In the genomic region with DNA sequence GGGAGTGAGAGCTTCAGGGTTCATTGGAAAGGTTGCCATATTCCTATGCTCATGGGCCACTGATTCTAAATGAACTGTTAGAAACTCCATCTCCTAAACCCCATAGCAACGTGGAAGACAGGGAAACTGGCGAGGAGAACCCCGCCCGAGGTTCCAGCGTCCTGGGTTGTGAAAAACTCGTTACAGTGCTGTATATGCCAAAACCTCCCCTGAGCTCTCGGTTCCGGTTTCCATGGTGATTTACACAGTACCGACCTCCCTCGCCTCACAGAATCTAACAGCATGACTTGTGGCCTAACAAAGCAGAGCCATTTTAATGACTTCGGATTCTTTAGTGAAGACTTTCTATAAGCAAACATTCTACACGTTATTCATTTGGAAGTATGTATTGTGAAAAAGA, we compare ENCODE assay signal across 12 mouse cellular contexts.
DNase-seq lines count a peak whose midpoint lies in the region; ATAC-seq and TF ChIP-seq lines count a peak whose summit lies in the region.
"Had no signal": no experiment of that assay in that cellular context is flagged by ENCODE, and none has a peak within 500 bp of the region (broad histone marks: within the 10 kb centered on the region; RNA-seq: fewer than 3 reads in every experiment).

No protein-coding gene starts in this region.

- H3K27ac ChIP-seq in forebrain, embryonic 16.5 days (ENCODE audit: low read length), result no peak overlapping the region
- 0 out of 2 replicates have a peak overlapping the region, but pooled peaks have one; percentile 8 for H3K27ac ChIP-seq in midbrain, embryonic 15.5 days
- no peak overlapping the region for H3K27ac ChIP-seq in intestine, postnatal 0 days (ENCODE audit: low read depth, low read length)
- H3K27ac ChIP-seq: liver, embryonic 15.5 days had no signal

- H3K9me3 ChIP-seq in forebrain, embryonic 16.5 days (ENCODE audit: control insufficient read depth, low read length), result no peaks in the 10 kb centered on the region
- H3K9me3 ChIP-seq in midbrain, embryonic 15.5 days, result no peaks in the 10 kb centered on the region
- no peaks in the 10 kb centered on the region for H3K9me3 ChIP-seq in intestine, postnatal 0 days (ENCODE audit: control insufficient read depth)
- H3K9me3 ChIP-seq: liver, embryonic 15.5 days had no signal

- WGBS in forebrain, embryonic 16.5 days, result 8% methylated on average over 12 of the region's 12 CpGs
- 14% methylated on average over 12 of the region's 12 CpGs for WGBS in midbrain, embryonic 15.5 days
- WGBS in intestine, postnatal 0 days, result 63% methylated on average over 12 of the region's 12 CpGs

- H3K4me2 ChIP-seq in forebrain, embryonic 16.5 days (ENCODE audit: low read length), result peak overlapping the region; percentile 6; the same call in 1 of the 2 replicates
- no peak overlapping the region; the same call in 1 of the 2 replicates for H3K4me2 ChIP-seq in midbrain, embryonic 15.5 days
- no peak overlapping the region for H3K4me2 ChIP-seq in intestine, postnatal 0 days (replicated peaks; ENCODE audit: low read depth)
- H3K4me2 ChIP-seq: liver, embryonic 15.5 days had no signal

- H3K27me3 ChIP-seq in forebrain, embryonic 16.5 days (replicated peaks; ENCODE audit: control insufficient read depth, insufficient read depth, low read length), result no peaks in the 10 kb centered on the region
- no peaks in the 10 kb centered on the region for H3K27me3 ChIP-seq in midbrain, embryonic 15.5 days (replicated peaks)
- H3K27me3 ChIP-seq in intestine, postnatal 0 days (replicated peaks; ENCODE audit: control insufficient read depth, insufficient read depth, low read length), result no peaks in the 10 kb centered on the region
- H3K27me3 ChIP-seq: liver, embryonic 15.5 days had no signal

- no peak for TF ChIP-seq CTCF in intestine, postnatal 0 days (IDR thresholded peaks at IDR 0.05; ENCODE audit: low read depth)

- peaks cover 13% of the 10 kb centered on the region for H3K4me1 ChIP-seq in forebrain, embryonic 16.5 days (replicated peaks; ENCODE audit: control insufficient read depth, insufficient read depth, low read length)
- peaks cover 22% of the 10 kb centered on the region for H3K4me1 ChIP-seq in midbrain, embryonic 15.5 days
- H3K4me1 ChIP-seq in intestine, postnatal 0 days (replicated peaks; ENCODE audit: control insufficient read depth, insufficient read depth, low read length), result no peaks in the 10 kb centered on the region
- H3K4me1 ChIP-seq: liver, embryonic 15.5 days had no signal

- no peak overlapping the region for H3K9ac ChIP-seq in forebrain, embryonic 16.5 days (replicated peaks; ENCODE audit: low read depth, low read length)
- no peak overlapping the region for H3K9ac ChIP-seq in midbrain, embryonic 15.5 days
- H3K9ac ChIP-seq in intestine, postnatal 0 days (ENCODE audit: low read depth, low read length), result no peak overlapping the region
- H3K9ac ChIP-seq: liver, embryonic 15.5 days had no signal

- 0 out of 2 replicates have a peak, but pooled peaks cover 2% of the 10 kb centered on the region for H3K36me3 ChIP-seq in forebrain, embryonic 16.5 days (ENCODE audit: control insufficient read depth, insufficient read depth)
- H3K36me3 ChIP-seq in midbrain, embryonic 15.5 days (replicated peaks), result no peaks in the 10 kb centered on the region
- peaks cover 6% of the 10 kb centered on the region for H3K36me3 ChIP-seq in intestine, postnatal 0 days (ENCODE audit: control insufficient read depth, insufficient read depth)

- ATAC-seq in forebrain, embryonic 16.5 days, result peak; percentile 86
- peak; percentile 87 for ATAC-seq in midbrain, embryonic 15.5 days (replicated peaks)
- ATAC-seq in intestine, postnatal 0 days, result no peak
- ATAC-seq in erythroid progenitor cell, adult 5-6 weeks (replicated peaks; ENCODE audit: low FRiP score, poor library complexity, severe bottlenecking), result no peak

- DNase-seq in layer of hippocampus, adult 9-11 months, result peak; percentile 33
- no peak for DNase-seq in layer of hippocampus, adult 8-10 months (ENCODE audit: low spot score in 2 of 2)
- peak; percentile 62 for DNase-seq in embryo, embryonic 10.5 days (ENCODE audit: low spot score)
- DNase-seq in T-cell, adult 2 months (ENCODE audit: low spot score), result no peak
- DNase-seq: cerebellum, adult 18-20 months; heart, postnatal 4 days had no signal

- H3K4me3 ChIP-seq in forebrain, embryonic 16.5 days (replicated peaks; ENCODE audit: low read length), result no peak overlapping the region
- H3K4me3 ChIP-seq in midbrain, embryonic 15.5 days, result no peak overlapping the region
- H3K4me3 ChIP-seq in intestine, postnatal 0 days (ENCODE audit: low read depth, low read length), result no peak overlapping the region
- H3K4me3 ChIP-seq: liver, embryonic 15.5 days; myocyte had no signal

Comparison
In these comparisons a context has a peak if more than half of its experiments do, and no peak if none do; other contexts are left out.
1. DNase-seq: peak in layer of hippocampus, adult 9-11 months (single experiment) and embryo, embryonic 10.5 days (single experiment); none in layer of hippocampus, adult 8-10 months (0 of 2) and T-cell, adult 2 months (single experiment).
2. ATAC-seq: peak in forebrain, embryonic 16.5 days (single experiment) and midbrain, embryonic 15.5 days (single experiment); none in intestine, postnatal 0 days (single experiment) and erythroid progenitor cell, adult 5-6 weeks (single experiment).